In genomic region chr17:29882885-29883284, GRCm38 (mm10) we compare ENCODE assay signal across 7 mouse cellular contexts.
A peak's percentile ranks its signal among the peaks of the same experiment; 100 is the strongest.
DNase-seq lines count a peak whose midpoint lies in the region; ATAC-seq and TF ChIP-seq lines count a peak whose summit lies in the region.

No protein-coding gene starts in this region.

- peak; percentile 30; the same call in 1 of the 2 replicates for ATAC-seq in forebrain, embryonic 13.5 days

- H3K4me2 ChIP-seq in forebrain, embryonic 13.5 days, result peak overlapping the region; percentile 95

- TF ChIP-seq CTCF in brain, embryonic 14.5 days (IDR thresholded peaks at IDR 0.05; ENCODE audit: borderline replicate concordance, extremely low read depth, insufficient read depth, insufficient read length), result peak; percentile 96
- peak; percentile 95 for TF ChIP-seq CTCF in layer of hippocampus, adult 2 months (conservative IDR thresholded peaks at IDR 0.05)
- peak; percentile 93 for TF ChIP-seq CTCF in small intestine, adult 2 months (IDR thresholded peaks at IDR 0.05; ENCODE audit: extremely low read depth, insufficient read length, insufficient replicate concordance, low read depth, low read length)

- peaks cover 58% of the 10 kb centered on the region for H3K4me1 ChIP-seq in forebrain, embryonic 13.5 days
- peaks cover 5% of the 10 kb centered on the region; the same call in 1 of the 2 replicates for H3K4me1 ChIP-seq in small intestine, adult 2 months (ENCODE audit: control insufficient read depth, insufficient read depth, insufficient read length, low read length)

- H3K27me3 ChIP-seq in forebrain, embryonic 13.5 days, result peaks cover 16% of the 10 kb centered on the region; the same call in 1 of the 2 replicates
- H3K27me3 ChIP-seq in small intestine, adult 2 months (ENCODE audit: control insufficient read depth, insufficient read depth, low read length), result peaks cover 29% of the 10 kb centered on the region

- H3K27ac ChIP-seq in forebrain, embryonic 13.5 days, result no peak overlapping the region; the same call in 1 of the 2 replicates
- H3K27ac ChIP-seq in layer of hippocampus, adult 2 months, result no peak overlapping the region
- no peak overlapping the region for H3K27ac ChIP-seq in small intestine, adult 2 months (ENCODE audit: insufficient read depth, low read depth, low read length)

- H3K9ac ChIP-seq in forebrain, embryonic 13.5 days, result peak overlapping the region; percentile 50; the same call in 1 of the 2 replicates

- peak overlapping the region; percentile 72 for H3K4me3 ChIP-seq in forebrain, embryonic 13.5 days
- no peak overlapping the region; the same call in 1 of the 2 replicates for H3K4me3 ChIP-seq in layer of hippocampus, adult 2 months
- no peak overlapping the region for H3K4me3 ChIP-seq in small intestine, adult 2 months (ENCODE audit: low read depth, low read length)

- peaks cover 10% of the 10 kb centered on the region; the same call in 1 of the 2 replicates for H3K36me3 ChIP-seq in forebrain, embryonic 13.5 days (ENCODE audit: poor library complexity, severe bottlenecking)
- H3K36me3 ChIP-seq in small intestine, adult 2 months (ENCODE audit: control insufficient read depth, insufficient read depth, low read length), result no peaks in the 10 kb centered on the region

- DNase-seq in right cerebral cortex, adult 18-20 months, result peak; percentile 28
- DNase-seq in right cerebral cortex, postnatal 36 days (ENCODE audit: low spot score in 2 of 2), result no peak
- DNase-seq in brain, embryonic 14.5 days (ENCODE audit: low read depth), result peak; percentile 80
- DNase-seq in layer of hippocampus, adult 2 months (ENCODE audit: low spot score in 2 of 2), result peak in 1 of 2 experiments; percentile 79
- peak; percentile 77 for DNase-seq in mesoderm, embryonic 11.5 days (ENCODE audit: low read depth, low spot score)

- 1% methylated on average over 5 of the region's 5 CpGs for WGBS in forebrain, embryonic 13.5 days
- WGBS in small intestine, adult 2 months, result 1% methylated on average over 5 of the region's 5 CpGs

- no peak for TF ChIP-seq POLR2A in brain, embryonic 14.5 days (IDR thresholded peaks at IDR 0.05; ENCODE audit: borderline replicate concordance, extremely low read depth, insufficient read depth, insufficient read length, poor library complexity, severe bottlenecking)
- no peak for TF ChIP-seq POLR2A in small intestine, adult 2 months (IDR thresholded peaks at IDR 0.05; ENCODE audit: low read depth, low read length)

- H3K9me3 ChIP-seq in forebrain, embryonic 13.5 days (replicated peaks), result no peaks in the 10 kb centered on the region

Comparison
In these comparisons a context has a peak if more than half of its experiments do, and no peak if none do; other contexts are left out.
1. DNase-seq: peak in right cerebral cortex, adult 18-20 months (single experiment), brain, embryonic 14.5 days (single experiment) and mesoderm, embryonic 11.5 days (single experiment); none in right cerebral cortex, postnatal 36 days (0 of 2).
2. Peak in every context shown above with its lines, with median percentiles within 50 percentile points of each other: CTCF ChIP-seq.